Mouse (Mus musculus) CH12F3 (cell line): ENCODE results near the gene Rbm4b.
"Not testable (repeated sequence)": the region's sequence is repeated elsewhere in the genome, so short reads cannot be mapped to it uniquely, and the experiment has no call there.

Experiments
- in situ Hi-C: fragments of 300-500 bp; cut with MboI; formaldehyde crosslinking; loops from 2 replicates; pipeline ENCODE4 v1.14.3; 2020; ENCODE audit warnings: low sequenced_read_pairs

Rbm4b gene

DNA sequence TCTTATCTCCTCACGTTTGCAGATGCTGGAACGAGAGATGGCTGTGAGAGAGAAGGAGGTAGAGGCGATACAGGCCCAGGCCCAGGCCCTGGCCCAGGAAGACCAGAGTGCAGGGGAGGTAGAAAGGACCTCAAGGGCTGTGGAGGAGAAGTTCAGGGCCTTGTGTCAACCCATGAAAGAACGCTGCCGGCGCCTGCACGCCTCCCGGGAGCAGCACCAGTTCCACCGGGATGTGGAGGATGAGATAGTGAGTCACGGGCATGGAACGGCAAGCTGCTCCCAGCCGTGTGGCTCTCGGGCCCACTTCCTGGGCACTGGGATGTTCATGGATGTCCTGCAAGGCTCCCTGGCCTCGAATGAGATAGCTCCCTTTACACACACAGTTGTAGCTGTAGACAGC is 12.3 kb upstream of the Rbm4b start:
- in situ Hi-C loops = loop anchor here (10.0 kb wide), 2 partner anchors 109 to 249 kb away; partner anchors contain the start of gene 2010003K11Rik

DNA sequence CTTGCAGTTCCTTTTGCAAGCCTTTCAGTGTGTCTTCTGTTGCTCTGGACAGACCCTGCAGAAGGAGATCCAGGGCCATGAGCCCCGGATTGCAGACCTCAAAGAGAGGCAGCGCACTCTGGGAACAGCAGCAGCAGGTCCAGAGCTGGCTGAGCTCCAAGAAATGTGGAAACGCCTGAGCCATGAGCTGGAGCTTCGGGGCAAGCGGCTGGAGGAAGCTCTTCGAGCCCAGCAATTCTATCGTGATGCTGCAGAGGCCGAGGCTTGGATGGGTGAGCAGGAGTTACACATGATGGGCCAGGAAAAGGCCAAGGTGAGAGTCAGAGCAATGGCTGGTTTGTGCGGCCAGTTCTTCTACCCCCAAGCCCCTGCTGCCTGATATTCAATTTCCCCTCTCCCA is 11.2 kb upstream of the Rbm4b start:
- in situ Hi-C loops = loop anchor here (10.0 kb wide), 2 partner anchors 110 to 250 kb away; partner anchors contain the start of gene 2010003K11Rik

DNA sequence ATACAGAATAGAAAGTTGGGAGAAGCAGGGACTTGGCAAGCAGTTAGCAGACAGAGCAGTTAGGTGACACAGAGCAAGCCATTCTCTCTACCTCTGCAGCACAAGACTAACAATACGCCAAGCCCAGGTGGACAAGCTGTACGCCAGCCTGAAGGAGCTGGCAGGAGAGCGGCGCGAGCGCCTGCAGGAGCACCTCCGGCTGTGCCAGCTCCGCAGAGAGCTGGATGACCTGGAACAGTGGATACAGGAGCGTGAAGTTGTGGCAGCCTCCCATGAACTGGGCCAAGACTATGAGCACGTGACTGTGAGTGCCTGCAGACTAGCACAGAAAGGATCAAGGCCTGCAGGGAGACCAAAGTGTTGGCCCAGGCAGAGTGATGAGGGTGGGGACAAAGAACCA is 10.6 kb upstream of the Rbm4b start:
- in situ Hi-C loops = loop anchor here (10.0 kb wide), 2 partner anchors 111 to 251 kb away; partner anchors contain the start of gene 2010003K11Rik

DNA sequence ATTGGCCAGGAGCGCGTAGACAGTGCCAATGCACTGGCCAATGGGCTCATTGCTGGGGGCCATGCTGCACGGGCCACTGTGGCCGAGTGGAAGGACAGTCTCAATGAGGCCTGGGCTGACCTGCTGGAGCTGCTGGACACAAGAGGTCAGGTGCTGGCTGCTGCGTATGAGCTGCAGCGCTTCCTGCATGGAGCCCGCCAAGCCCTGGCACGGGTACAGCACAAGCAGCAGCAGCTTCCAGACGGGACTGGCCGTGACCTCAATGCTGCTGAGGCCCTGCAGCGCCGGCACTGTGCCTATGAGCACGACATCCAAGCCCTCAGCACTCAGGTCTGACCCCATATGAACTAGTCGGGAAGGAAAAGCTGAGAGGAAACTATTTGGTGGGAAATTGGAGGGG is 9.7 kb upstream of the Rbm4b start:
- in situ Hi-C loops = loop anchor here (10.0 kb wide), 2 partner anchors 112 to 252 kb away; partner anchors contain the start of gene 2010003K11Rik

DNA sequence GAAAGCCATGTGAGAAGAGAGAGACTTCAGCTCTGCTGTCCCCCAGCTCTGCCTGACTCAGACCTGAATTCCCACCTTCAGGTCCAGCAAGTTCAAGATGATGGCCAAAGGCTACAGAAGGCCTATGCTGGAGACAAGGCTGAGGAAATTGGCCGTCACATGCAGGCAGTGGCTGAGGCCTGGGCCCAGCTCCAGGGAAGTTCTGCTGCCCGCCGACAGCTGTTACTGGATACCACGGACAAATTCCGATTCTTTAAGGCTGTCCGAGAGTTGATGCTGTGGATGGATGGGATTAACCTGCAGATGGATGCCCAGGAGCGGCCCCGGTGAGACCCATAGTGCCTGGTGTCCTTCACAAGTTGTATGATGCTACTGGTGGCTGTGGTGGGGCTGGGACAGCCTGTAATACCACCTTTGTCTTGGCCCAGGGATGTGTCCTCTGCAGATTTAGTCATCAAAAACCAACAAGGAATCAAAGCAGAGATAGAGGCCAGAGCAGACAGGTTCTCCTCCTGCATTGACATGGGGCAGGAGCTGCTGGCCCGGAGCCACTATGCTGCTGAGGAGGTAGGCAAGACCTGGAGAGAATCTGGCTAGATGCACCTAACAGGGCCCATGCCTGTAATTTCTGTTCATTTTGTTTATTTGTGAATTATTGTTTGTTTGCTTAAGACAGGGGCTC is 8.5 kb upstream of the Rbm4b start:
- in situ Hi-C loops = loop anchor here (10.0 kb wide), 2 partner anchors 113 to 253 kb away; partner anchors contain the start of gene 2010003K11Rik

DNA sequence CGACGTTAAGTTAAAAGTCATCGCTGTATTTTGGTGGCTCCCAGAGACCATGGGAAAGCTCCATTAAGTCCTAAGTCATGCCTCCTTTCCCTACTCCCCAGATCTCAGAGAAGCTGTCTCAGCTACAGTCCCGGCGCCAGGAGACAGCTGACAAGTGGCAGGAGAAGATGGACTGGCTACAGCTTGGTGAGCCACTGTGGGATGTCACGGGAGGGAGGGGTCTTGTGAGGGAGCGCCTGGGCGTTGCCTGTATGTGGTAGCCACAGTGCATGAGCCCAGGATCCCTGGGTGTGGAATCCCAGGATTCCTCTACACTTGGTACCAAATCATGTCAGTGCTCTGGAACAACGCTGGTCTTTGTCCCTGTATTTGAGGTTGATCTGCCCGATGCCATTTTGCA is 7.8 kb upstream of the Rbm4b start:
- in situ Hi-C loops = loop anchor here (10.0 kb wide), 2 partner anchors 114 to 254 kb away; partner anchors contain the start of gene 2010003K11Rik

DNA sequence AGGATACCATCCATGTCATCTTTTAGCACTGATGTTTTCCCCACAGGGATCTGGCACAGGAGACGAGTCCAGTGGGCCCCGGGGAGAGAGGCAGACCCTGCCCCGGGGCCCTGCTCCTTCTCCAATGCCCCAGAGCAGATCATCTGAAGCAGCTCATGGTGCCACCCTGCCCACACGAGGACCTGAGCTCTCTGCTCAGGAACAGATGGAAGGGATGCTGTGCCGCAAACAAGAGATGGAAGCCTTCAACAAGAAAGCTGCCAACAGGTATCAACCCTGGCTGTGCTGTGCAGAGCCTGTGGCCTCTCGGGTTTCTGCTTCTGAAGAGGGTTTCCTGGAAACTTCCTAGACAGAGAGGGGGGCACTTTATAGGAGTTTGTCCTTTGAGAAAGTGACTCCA is 6.3 kb upstream of the Rbm4b start:
- in situ Hi-C loops = loop anchor here (10.0 kb wide), 2 partner anchors 115 to 255 kb away; partner anchors contain the start of gene 2010003K11Rik

DNA sequence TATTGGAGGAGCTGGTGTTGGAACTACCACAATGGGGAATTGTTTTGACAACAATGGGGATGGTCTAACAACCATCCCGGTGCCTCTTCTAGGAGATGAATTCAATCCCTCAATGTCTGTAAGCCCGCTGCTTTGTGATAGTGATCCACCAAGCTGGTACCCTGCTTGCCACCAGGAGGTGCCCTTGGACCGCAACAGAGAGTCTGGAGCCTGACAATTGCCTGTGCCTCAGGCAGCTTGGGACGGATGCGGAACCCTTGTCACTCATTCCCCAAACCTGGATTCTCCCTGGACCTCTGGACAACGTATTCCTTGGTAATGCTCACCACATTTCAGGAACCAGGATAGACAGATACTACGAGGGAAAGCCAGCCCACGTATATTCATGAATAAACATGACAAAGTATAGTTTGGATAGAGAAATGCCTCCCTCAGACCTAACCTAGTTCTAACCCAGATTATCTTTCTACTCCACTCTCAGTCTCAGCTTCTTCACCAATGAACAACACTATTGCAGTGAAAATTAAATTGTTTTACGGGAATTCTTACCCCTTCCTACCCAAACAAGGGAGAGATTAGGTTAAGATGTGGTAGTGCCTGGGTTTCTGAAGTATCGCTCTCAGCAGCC is 618 bp upstream of the Rbm4b start:
- in situ Hi-C loops = no loop called here

DNA sequence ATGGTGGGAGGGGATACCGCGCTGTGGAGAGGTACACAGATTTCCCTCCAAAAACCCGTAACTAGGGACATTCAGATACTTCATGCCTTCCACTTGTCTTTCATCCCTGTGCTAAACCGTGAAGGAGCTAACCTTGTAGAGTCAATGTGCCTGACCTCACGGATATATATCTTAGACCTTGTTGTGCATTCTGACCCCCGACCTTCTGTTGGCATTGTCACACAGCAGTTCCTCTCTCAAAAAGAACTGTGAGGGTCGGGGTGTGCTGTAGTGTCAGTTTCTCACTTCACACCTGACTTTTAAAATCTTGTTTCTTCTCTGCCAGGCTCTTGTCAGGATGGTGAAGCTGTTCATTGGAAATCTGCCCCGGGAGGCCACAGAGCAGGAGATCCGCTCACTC is 624 bp downstream of the Rbm4b start:
- in situ Hi-C loops = no loop called here

DNA sequence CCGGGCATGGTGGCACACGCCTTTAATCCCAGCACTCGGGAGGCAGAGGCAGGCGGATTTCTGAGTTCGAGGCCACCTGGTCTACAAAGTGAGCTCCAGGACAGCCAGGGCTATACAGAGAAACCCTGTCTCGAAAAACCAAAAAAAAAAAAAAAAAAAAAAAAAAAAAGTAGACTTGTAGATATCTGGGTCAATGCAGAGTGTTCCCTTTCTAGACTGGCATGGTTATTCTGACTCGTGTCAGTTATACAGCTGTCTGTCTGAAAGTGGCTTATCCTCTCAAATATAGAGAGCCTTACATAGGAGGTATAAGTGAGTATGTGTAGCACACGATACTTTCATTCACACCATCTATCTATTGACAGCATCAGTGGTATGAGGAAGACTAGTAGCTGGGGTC is 4.2 kb downstream of the Rbm4b start:
- in situ Hi-C loops = not testable (repeated sequence)

DNA sequence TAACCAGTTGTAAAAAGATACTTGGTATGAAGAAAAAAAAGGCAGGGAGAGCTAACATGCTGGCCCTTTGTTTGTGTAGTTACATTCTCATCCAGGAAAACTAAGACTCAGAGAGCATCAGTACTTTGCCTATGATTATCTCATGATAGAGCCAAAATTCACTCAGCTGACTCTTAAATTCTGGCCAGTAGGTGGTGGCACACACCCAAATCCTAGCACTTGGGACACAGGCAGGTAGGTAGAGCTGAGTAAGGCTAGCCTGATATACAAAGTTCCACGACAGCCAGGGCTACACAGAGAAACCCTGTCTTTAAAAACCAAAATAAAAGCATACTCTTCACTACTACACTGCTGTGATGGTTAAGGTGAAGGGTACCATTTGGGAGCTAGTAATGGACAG is 6.6 kb downstream of the Rbm4b start:
- in situ Hi-C loops = no loop called here

DNA sequence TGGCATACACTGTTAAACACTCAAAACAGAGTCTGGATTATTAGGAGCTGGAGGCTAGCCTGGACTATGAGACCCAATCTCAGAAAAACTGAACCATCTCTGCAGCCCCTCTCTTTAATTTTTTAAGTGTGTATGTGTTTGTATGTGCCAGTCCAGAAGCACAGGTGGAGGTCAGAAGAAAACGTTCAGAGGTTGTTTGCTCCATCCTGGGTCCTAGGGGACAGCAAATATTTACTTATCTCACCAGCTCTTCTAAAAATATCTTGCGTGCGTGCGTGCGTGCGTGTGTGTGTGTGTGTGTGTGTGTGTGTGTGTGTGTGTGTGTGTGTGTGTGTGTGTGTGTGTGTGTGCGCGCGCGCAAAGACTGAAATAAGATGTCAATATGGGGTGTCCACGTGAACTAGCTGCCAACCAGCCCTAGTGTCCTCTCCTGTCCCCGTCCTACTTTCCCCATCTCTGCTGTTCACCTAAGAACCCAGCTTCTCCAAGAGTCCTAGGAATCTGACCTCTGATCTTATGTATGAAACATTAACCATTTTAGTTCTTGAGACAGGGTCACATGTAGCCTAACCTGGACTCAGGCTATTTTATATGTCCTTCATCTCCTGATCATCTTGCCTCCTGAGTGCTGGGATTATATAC is 11.3 kb downstream of the Rbm4b start:
- in situ Hi-C loops = no loop called here

DNA sequence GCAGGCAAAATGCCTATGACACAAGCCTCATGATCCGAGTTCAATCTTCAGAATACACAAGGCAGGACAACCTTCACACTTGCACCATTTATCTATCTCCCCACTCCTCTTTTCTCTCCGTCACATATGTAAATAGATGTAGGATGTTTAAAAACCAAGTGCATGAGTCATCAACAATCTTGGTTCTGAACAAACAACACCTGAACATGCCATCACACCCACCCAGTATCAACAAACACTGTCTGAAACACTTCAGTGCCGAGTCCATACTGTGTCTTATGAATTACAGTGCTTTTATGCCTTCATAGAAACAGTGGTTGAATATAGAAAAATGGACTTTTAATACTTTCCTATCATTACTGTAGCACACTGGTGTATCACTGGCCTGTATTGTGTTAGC is 16.5 kb downstream of the Rbm4b start:
- in situ Hi-C loops = no loop called here

DNA sequence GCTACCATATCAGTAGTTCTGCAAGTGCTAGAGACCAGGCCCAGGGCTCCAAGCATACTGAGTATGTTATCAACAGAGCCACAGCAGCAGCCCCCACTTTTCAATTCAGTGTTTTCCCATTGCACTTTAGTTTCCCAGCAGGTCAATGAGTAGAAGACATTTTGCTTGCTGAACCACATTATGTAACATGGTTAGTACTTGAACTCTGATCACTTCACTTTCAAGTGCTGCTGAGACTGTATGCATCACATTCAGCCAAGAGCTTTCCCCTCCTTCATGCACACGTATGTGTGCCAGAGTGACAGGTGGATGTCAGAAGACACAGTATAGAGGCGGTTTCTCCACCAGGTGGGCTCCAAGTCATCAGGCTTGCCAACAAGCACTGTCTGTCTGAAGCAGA is 26.6 kb downstream of the Rbm4b start:
- in situ Hi-C loops = no loop called here

DNA sequence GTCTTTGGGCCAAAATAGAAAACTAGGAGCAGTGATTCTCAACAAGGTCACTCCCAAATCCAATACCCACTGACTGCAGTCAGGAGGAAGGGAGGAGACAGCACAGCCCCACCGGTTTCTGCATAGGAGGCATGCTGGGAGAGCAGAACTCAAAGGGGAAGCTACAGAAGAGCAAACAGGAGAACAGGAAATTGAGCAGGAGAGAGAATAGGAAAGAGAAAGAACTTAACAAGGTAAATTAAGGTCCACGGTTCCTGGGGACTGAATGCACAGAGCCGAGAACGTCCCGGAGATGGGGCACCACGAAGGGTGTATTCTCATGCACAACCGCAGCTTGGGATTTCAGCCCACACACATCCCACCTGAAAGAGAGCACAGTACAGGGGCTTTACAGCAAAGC is 28.9 kb downstream of the Rbm4b start:
- in situ Hi-C loops = no loop called here

DNA sequence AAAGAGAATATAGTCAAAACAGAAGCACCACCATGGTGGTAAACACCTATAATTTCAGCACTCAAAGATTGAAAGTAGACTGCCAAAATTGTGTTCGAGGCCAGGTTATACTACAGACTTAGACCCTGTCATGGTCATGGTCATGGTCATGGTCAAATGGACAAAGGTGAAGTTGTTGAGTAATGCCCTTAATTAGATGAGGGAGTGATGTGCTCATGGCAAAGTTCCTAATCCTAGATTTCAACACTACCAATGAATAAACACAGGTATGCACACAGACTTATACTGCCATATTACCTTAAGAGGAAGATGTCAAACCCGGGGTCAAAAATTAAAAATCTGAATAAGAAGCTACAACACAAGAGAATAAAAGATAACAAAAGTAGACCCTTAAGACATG is 30.0 kb downstream of the Rbm4b start:
- in situ Hi-C loops = no loop called here

DNA sequence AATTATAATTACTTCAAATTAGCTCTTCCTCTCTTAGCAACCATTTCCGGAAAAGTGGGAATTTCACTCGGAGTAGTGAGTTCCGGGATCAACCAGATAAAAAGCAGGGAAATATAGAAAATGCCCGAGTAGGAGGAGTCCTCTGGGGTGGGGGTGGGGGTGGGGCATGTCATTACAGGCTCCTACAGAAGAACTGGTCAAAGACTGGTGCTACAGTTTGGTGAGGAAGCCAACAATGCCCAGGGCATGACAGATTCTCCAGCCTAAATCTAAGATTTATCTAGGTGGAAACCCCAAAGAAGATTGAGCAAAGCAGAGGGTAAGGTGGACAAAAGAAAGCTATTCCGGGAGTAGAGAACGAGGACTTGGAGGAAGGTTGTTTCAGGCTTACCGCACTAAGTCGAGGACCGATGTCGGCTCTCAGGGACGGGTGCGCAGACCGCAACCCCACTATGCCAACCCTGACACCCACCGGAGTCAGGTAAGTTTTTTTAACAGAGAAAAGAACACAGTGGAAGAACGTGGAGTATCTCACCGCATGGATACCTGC is 37.1 kb downstream of the Rbm4b start:
- in situ Hi-C loops = no loop called here

DNA sequence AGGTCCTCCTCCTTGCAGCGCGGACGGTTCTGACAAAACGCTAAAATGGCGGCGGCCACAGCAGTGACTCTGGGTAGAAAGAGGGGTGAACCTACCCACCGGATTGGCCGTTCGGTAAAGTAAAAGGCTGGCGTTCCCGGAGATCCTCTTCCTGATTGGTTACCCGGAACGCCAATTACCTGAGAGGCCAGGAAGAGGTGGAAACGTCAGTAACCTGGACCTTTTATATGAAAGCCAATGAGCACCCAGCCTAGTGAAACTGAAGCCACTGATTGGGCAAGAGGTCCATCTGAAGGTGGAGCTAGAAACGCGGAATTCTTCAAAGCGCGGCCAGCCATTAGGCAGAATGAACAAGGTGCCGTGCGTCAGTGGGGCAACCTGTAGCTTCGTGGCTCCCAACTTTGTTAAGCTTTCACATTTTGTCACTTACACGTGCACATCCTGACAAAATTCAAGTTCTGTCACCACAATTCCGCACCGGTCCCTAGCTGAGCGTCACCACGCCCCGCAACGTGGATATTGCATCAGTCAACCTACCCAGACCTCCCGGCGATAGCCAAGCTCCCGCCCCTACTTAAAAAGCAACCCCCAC is 37.6 kb downstream of the Rbm4b start, which contains the start of gene Rbm4:
Gene Rbm4 (minus strand): TSS at position 71 of the 592 bp plus-strand sequence.
- in situ Hi-C loops = no loop called here

DNA sequence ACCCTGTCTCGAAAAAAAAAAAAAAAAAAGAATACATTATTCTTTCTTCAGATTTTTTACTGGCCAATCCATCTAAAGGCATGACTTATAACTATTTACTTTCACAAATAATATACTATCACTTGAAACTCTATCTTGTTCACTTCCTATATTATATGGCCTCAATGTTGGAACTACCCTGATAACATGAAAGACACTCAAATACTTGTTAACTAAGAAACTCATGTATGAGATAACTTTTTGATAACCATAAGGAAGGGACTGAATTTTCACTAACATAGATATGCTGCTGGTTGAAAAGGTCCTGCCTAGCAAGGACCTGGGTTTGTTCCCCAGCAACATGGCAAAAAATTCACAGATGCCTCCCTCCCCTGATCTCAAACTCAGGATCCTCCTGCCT is 39.6 kb downstream of the Rbm4b start:
- in situ Hi-C loops = no loop called here

DNA sequence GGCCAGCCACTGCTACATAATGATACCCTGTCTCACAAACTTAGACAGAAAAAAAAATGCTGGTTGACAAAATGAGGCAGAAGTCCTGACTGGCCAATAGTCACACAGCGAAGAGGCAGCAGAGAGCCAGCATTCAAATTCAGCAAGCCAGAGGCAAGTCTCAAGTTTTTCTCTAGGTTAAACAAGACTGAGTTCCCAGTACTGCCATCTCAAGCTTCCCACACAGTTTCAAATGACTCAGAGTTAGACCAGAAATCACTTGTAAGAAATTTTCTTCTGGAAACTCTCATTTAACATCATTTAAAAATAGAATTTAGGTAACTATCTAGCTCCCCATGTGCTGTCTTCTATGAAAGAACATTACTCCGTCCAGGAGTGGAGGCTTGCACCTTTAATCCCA is 41.5 kb downstream of the Rbm4b start:
- in situ Hi-C loops = no loop called here

DNA sequence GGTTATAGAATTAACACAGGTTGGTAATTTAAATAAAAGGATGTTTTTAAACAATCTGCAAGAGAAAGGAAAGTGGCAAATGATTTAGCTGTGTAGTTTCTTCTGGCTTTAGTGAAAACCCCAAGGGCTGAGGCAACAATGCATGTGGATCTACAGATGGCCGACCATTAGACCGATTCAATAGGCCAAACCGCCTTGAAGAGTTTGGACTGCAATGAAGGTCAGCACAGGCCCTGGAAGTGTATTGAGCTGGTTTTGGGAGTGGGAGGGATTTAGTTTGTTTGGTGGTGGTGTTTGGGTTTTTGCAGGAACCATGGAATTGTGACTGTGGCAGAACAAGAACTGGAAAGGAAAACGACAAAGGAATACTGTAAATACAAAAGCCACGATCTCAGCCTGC is 42.8 kb downstream of the Rbm4b start:
- in situ Hi-C loops = no loop called here
